ENCODE assay signal across 10 mouse cellular contexts in the genomic region with DNA sequence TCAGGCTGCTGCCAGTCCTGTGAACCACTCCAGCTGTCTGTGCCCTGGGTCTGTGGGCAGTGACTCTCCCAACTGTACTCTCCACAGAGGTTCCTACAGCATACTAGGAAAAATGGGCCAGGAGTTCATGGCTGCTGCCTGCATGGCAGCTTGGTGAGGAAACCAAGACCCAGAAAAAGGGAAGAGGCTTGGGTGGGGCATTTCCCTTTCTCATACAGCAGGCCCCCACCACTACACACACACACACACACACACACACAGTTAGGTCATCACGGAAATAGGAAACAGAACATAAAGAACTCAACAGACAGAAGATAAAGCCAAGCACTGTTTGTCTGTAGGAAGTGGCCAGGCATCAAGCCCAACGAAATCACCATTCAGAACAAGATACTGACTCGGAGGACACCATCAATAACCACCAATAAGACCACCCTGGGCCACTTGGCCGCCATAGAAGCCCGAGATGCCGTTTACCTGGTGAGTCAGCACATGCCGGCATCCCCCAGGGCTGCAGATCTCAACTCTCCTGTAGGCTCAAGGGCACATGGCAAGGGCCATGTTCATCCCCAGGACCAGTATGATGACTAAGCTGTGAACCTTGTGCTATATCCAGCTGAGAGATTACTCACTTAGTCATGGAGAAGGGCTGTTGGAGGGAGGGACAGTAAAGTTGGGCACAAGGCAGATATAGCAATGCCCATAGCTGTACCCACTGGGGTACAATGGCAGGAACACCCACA. TPM values are rescaled to one million over a fixed set of nuclear protein-coding genes. Genes with fewer than 3 reads are reported as not detected.
A peak's percentile ranks its signal among the peaks of the same experiment; 100 is the strongest.
DNase-seq lines count a peak whose midpoint lies in the region; ATAC-seq and TF ChIP-seq lines count a peak whose summit lies in the region.
"Had no signal": no experiment of that assay in that cellular context is flagged by ENCODE, and none has a peak within 500 bp of the region (broad histone marks: within the 10 kb centered on the region; RNA-seq: fewer than 3 reads in every experiment).

No protein-coding gene starts in this region.

- H3K27me3 ChIP-seq in heart, embryonic 16.5 days (ENCODE audit: control insufficient read depth, insufficient read depth, low read length) = no peaks in the 10 kb centered on the region
- no peaks in the 10 kb centered on the region for H3K27me3 ChIP-seq in liver, embryonic 16.5 days (ENCODE audit: control insufficient read depth, insufficient read depth, low read depth, low read length)
- no peaks in the 10 kb centered on the region for H3K27me3 ChIP-seq in midbrain, postnatal 0 days (ENCODE audit: insufficient read depth, low read length)

- no peak overlapping the region for H3K27ac ChIP-seq in heart, embryonic 16.5 days (ENCODE audit: low read length)
- no peak overlapping the region for H3K27ac ChIP-seq in liver, embryonic 16.5 days (ENCODE audit: low read length)
- H3K27ac ChIP-seq in gastrocnemius, adult 2 months = no peak overlapping the region
- H3K27ac ChIP-seq in midbrain, postnatal 0 days (ENCODE audit: low read depth, low read length) = no peak overlapping the region

- H3K9me3 ChIP-seq in heart, embryonic 16.5 days (replicated peaks; ENCODE audit: control insufficient read depth, low read length) = no peaks in the 10 kb centered on the region
- H3K9me3 ChIP-seq in liver, embryonic 16.5 days (replicated peaks; ENCODE audit: control insufficient read depth, low read length) = no peaks in the 10 kb centered on the region
- H3K9me3 ChIP-seq in midbrain, postnatal 0 days (ENCODE audit: low read length) = no peaks in the 10 kb centered on the region
- H3K9me3 ChIP-seq: G1E had no signal

- 0 out of 2 replicates have a peak, but pooled peaks have one; percentile 30 for ATAC-seq in heart, embryonic 16.5 days (replicated peaks; ENCODE audit: extremely low read depth, insufficient read depth, low FRiP score)
- peak; percentile 32 for ATAC-seq in activated CD4-positive, CD25-positive, alpha-beta regulatory T cell, adult 4 months
- ATAC-seq in liver, embryonic 16.5 days (ENCODE audit: low read depth) = peak; percentile 43
- ATAC-seq in midbrain, postnatal 0 days (ENCODE audit: low FRiP score) = no peak

- 65% methylated on average over 7 of the region's 7 CpGs for WGBS in heart, embryonic 16.5 days
- WGBS in liver, embryonic 16.5 days (ENCODE audit: insufficient replicate concordance) = 22% methylated on average over 7 of the region's 7 CpGs
- WGBS in midbrain, postnatal 0 days = 83% methylated on average over 7 of the region's 7 CpGs

- intact Hi-C loops in gastrocnemius, adult 2 months (cut with DNase I) = no loop called here

- no peak overlapping the region for H3K9ac ChIP-seq in heart, embryonic 16.5 days (ENCODE audit: low read length)
- H3K9ac ChIP-seq in liver, embryonic 16.5 days (ENCODE audit: low read depth, low read length) = no peak overlapping the region
- H3K9ac ChIP-seq in midbrain, postnatal 0 days (replicated peaks; ENCODE audit: low read length, poor library complexity, severe bottlenecking) = no peak overlapping the region

- no peak overlapping the region for H3K4me3 ChIP-seq in heart, embryonic 16.5 days (ENCODE audit: low read length)
- peak overlapping the region; percentile 20; the same call in 1 of the 2 replicates for H3K4me3 ChIP-seq in liver, embryonic 16.5 days (ENCODE audit: low read depth, low read length)
- no peak overlapping the region for H3K4me3 ChIP-seq in gastrocnemius, adult 2 months
- H3K4me3 ChIP-seq in midbrain, postnatal 0 days (ENCODE audit: low read depth, low read length) = no peak overlapping the region

- TF ChIP-seq CTCF in gastrocnemius, adult 2 months (IDR thresholded peaks at IDR 0.05) = no peak
- no peak for TF ChIP-seq CTCF in midbrain, postnatal 0 days (IDR thresholded peaks at IDR 0.05)

- H3K4me1 ChIP-seq in heart, embryonic 16.5 days (ENCODE audit: control insufficient read depth, insufficient read depth, low read length) = no peaks in the 10 kb centered on the region
- H3K4me1 ChIP-seq in liver, embryonic 16.5 days (ENCODE audit: control insufficient read depth, low read depth, low read length) = no peaks in the 10 kb centered on the region
- no peaks in the 10 kb centered on the region for H3K4me1 ChIP-seq in midbrain, postnatal 0 days (ENCODE audit: insufficient read depth, low read length)

- no peak for DNase-seq in heart, postnatal 4 days
- DNase-seq in skeletal muscle tissue, adult 2 months (ENCODE audit: low read depth, low spot score) = peak; percentile 34
- no peak for DNase-seq in gastrocnemius, adult 2 months
- DNase-seq in midbrain, postnatal 0 days (ENCODE audit: low spot score) = no peak
- DNase-seq in right cerebral cortex, postnatal 25 days = no peak
- DNase-seq: gastrocnemius, postnatal 25 days had no signal

- no peak overlapping the region for H3K4me2 ChIP-seq in heart, embryonic 16.5 days (ENCODE audit: low read depth, low read length)
- H3K4me2 ChIP-seq in liver, embryonic 16.5 days (ENCODE audit: low read depth, low read length) = no peak overlapping the region
- H3K4me2 ChIP-seq in midbrain, postnatal 0 days (ENCODE audit: low read depth, low read length, poor library complexity, severe bottlenecking) = no peak overlapping the region

- H3K36me3 ChIP-seq in heart, embryonic 16.5 days (ENCODE audit: control insufficient read depth, insufficient read depth) = no peaks in the 10 kb centered on the region
- H3K36me3 ChIP-seq in liver, embryonic 16.5 days (ENCODE audit: control insufficient read depth, insufficient read depth) = no peaks in the 10 kb centered on the region
- no peaks in the 10 kb centered on the region for H3K36me3 ChIP-seq in midbrain, postnatal 0 days (ENCODE audit: insufficient read depth, low read length)
- H3K36me3 ChIP-seq: G1E had no signal

RNA-seq across cellular contexts. Expression of a gene that starts 15.9 kb away (rescaled TPM):
- polyA plus RNA-seq in heart, embryonic 16.5 days (2015; fragmentation: Nextera tagmentation; extraction: Ambion mirVana) = 17.7 and 18.5 TPM in 2 replicates
- total RNA-seq in heart, postnatal 4 days (2021) = 10 to 100 TPM; 16.9 to 19.4 TPM
- 1 to 10 TPM in 1 of 2 experiments, under 1 TPM in 1; 0.61 to 3.5 TPM for polyA plus RNA-seq in activated CD4-positive, CD25-positive, alpha-beta regulatory T cell, adult 4 months (2017; shearing (Covaris generic))
- polyA plus RNA-seq in liver, embryonic 16.5 days (2015; fragmentation: Nextera tagmentation; extraction: Ambion mirVana) = 11.9 and 12.1 TPM in 2 replicates
- total RNA-seq in gastrocnemius, adult 2 months (2021) = 1 to 10 TPM; 8.8 to 9.3 TPM
- 28.0 and 35.3 TPM in 2 replicates for total RNA-seq in midbrain, postnatal 0 days (2014; rRNA removed)
- polyA plus RNA-seq in midbrain, postnatal 0 days (2015; fragmentation: Nextera tagmentation; extraction: Ambion mirVana) = 21.4 and 24.1 TPM in 2 replicates

RNA-seq across cellular contexts. Expression of a gene that starts 59.2 kb away (rescaled TPM):
- 0.18 and 0.56 TPM in 2 replicates for polyA plus RNA-seq in heart, embryonic 16.5 days (2015; fragmentation: Nextera tagmentation; extraction: Ambion mirVana)
- under 1 TPM; 0.05 to 0.09 TPM for total RNA-seq in heart, postnatal 4 days (2021)
- polyA plus RNA-seq in activated CD4-positive, CD25-positive, alpha-beta regulatory T cell, adult 4 months (2017; shearing (Covaris generic)) = under 1 TPM; 0.12 to 0.29 TPM
- 0.07 and 0.08 TPM in 2 replicates for polyA plus RNA-seq in liver, embryonic 16.5 days (2015; fragmentation: Nextera tagmentation; extraction: Ambion mirVana)
- not detected for total RNA-seq in gastrocnemius, adult 2 months (2021)
- total RNA-seq in midbrain, postnatal 0 days (2014; rRNA removed) = 0.27 and 0.52 TPM in 2 replicates
- 0.27 and 0.48 TPM in 2 replicates for polyA plus RNA-seq in midbrain, postnatal 0 days (2015; fragmentation: Nextera tagmentation; extraction: Ambion mirVana)
- total RNA-seq: gastrocnemius, postnatal 25 days had no signal
- polyA plus RNA-seq: G1E had no signal
